Mouse (Mus musculus): ENCODE measurements around the gene Rab5c. TPM values are rescaled to one million over a fixed set of nuclear protein-coding genes. Genes with fewer than 3 reads are reported as not detected.

Gene Rab5c
- polyA plus RNA-seq, 1 experiment from 2014 or later = 34.3 TPM

- H3K4me2 ChIP-seq (ENCODE audit: low read depth, low read length) = no peak overlapping the region
- no peak overlapping the region for H3K9ac ChIP-seq (ENCODE audit: low read length)
- ATAC-seq (ENCODE audit: low read depth) = no peak
- 88% methylated on average over 6 of the region's 6 CpGs for WGBS
- H3K27me3 ChIP-seq (ENCODE audit: control insufficient read depth, insufficient read depth, low read depth, low read length) = no peaks in the 10 kb centered on the region
- H3K4me3 ChIP-seq (ENCODE audit: low read length) = no peak overlapping the region
- peaks cover 3% of the 10 kb centered on the region for H3K4me1 ChIP-seq (replicated peaks; ENCODE audit: control insufficient read depth, insufficient read depth, low read length)
- H3K9me3 ChIP-seq (ENCODE audit: control insufficient read depth, low read length) = no peaks in the 10 kb centered on the region
- peaks cover 3% of the 10 kb centered on the region for H3K36me3 ChIP-seq (ENCODE audit: control insufficient read depth, insufficient read depth, low read length)
- H3K27ac ChIP-seq (ENCODE audit: low read length) = no peak overlapping the region
Measured at GRCm38 (mm10) chr11:100730477-100731205, 7.4 kb downstream of the Rab5c start.

- Histone ChIP-seq H3K4me3 (ENCODE audit: low read length) (no peak overlapping the region), H3K4me2 (ENCODE audit: low read depth, low read length) (no peak overlapping the region), H3K9me3 (ENCODE audit: control insufficient read depth, low read length) (no peaks in the 10 kb centered on the region), H3K9ac (ENCODE audit: low read length) (no peak overlapping the region), H3K4me1 (replicated peaks; ENCODE audit: control insufficient read depth, insufficient read depth, low read length) (peaks cover 7% of the 10 kb centered on the region), H3K27ac (ENCODE audit: low read length) (no peak overlapping the region), H3K27me3 (ENCODE audit: control insufficient read depth, insufficient read depth, low read depth, low read length) (no peaks in the 10 kb centered on the region), H3K36me3 (ENCODE audit: control insufficient read depth, insufficient read depth, low read length) (peaks cover 3% of the 10 kb centered on the region)
- ATAC-seq (ENCODE audit: low read depth) = no peak
- 75% methylated on average over 4 of the region's 4 CpGs for WGBS
Measured at GRCm38 (mm10) chr11:100729976-100730375, 8.0 kb downstream of the Rab5c start.

- Histone ChIP-seq H3K4me2 (ENCODE audit: low read depth, low read length) (no peak overlapping the region), H3K4me3 (ENCODE audit: low read length) (no peak overlapping the region), H3K27me3 (ENCODE audit: control insufficient read depth, insufficient read depth, low read depth, low read length) (no peaks in the 10 kb centered on the region), H3K36me3 (ENCODE audit: control insufficient read depth, insufficient read depth, low read length) (peaks cover 3% of the 10 kb centered on the region), H3K9me3 (ENCODE audit: control insufficient read depth, low read length) (no peaks in the 10 kb centered on the region), H3K27ac (ENCODE audit: low read length) (no peak overlapping the region), H3K9ac (ENCODE audit: low read length) (no peak overlapping the region), H3K4me1 (replicated peaks; ENCODE audit: control insufficient read depth, insufficient read depth, low read length) (peaks cover 13% of the 10 kb centered on the region)
- WGBS = 81% methylated on average over 6 of the region's 6 CpGs
- no peak for ATAC-seq (ENCODE audit: low read depth)
Measured at GRCm38 (mm10) chr11:100728601-100729000, 9.4 kb downstream of the Rab5c start.

- Histone ChIP-seq H3K27ac (ENCODE audit: low read length) (no peak overlapping the region), H3K4me1 (replicated peaks; ENCODE audit: control insufficient read depth, insufficient read depth, low read length) (peaks cover 17% of the 10 kb centered on the region), H3K9ac (ENCODE audit: low read length) (no peak overlapping the region), H3K27me3 (ENCODE audit: control insufficient read depth, insufficient read depth, low read depth, low read length) (no peaks in the 10 kb centered on the region), H3K4me2 (ENCODE audit: low read depth, low read length) (no peak overlapping the region), H3K9me3 (ENCODE audit: control insufficient read depth, low read length) (no peaks in the 10 kb centered on the region), H3K36me3 (ENCODE audit: control insufficient read depth, insufficient read depth, low read length) (peaks cover 3% of the 10 kb centered on the region), H3K4me3 (ENCODE audit: low read length) (no peak overlapping the region)
- WGBS = 94% methylated on average over 3 of the region's 3 CpGs
- ATAC-seq (ENCODE audit: low read depth) = no peak
Measured at GRCm38 (mm10) chr11:100727201-100727600, 10.8 kb downstream of the Rab5c start.

GRCm38 (mm10) chr11:100724919-100725512 is 13.0 kb downstream of the Rab5c start:
- 15% methylated on average over 5 of the region's 5 CpGs for WGBS
- Histone ChIP-seq H3K27me3 (ENCODE audit: control insufficient read depth, insufficient read depth, low read depth, low read length) (no peaks in the 10 kb centered on the region), H3K4me1 (replicated peaks; ENCODE audit: control insufficient read depth, insufficient read depth, low read length) (peaks cover 32% of the 10 kb centered on the region), H3K27ac (ENCODE audit: low read length) (peak overlapping the region; percentile 30), H3K4me2 (ENCODE audit: low read depth, low read length) (peak overlapping the region; percentile 5; the same call in 1 of the 2 replicates), H3K9ac (ENCODE audit: low read length) (0 out of 2 replicates have a peak overlapping the region, but pooled peaks have one; percentile 5), H3K4me3 (ENCODE audit: low read length) (no peak overlapping the region), H3K9me3 (ENCODE audit: control insufficient read depth, low read length) (no peaks in the 10 kb centered on the region), H3K36me3 (ENCODE audit: control insufficient read depth, insufficient read depth, low read length) (peaks cover 3% of the 10 kb centered on the region)
- ATAC-seq (ENCODE audit: low read depth) = peak; percentile 75

- H3K36me3 ChIP-seq (ENCODE audit: control insufficient read depth, insufficient read depth, low read length) = peaks cover 9% of the 10 kb centered on the region
- no peak for ATAC-seq (ENCODE audit: low read depth)
- H3K9ac ChIP-seq (ENCODE audit: low read length) = no peak overlapping the region
- peaks cover 32% of the 10 kb centered on the region for H3K4me1 ChIP-seq (replicated peaks; ENCODE audit: control insufficient read depth, insufficient read depth, low read length)
- peak overlapping the region; percentile 68 for H3K27ac ChIP-seq (ENCODE audit: low read length)
- H3K27me3 ChIP-seq (ENCODE audit: control insufficient read depth, insufficient read depth, low read depth, low read length) = no peaks in the 10 kb centered on the region
- H3K4me3 ChIP-seq (ENCODE audit: low read length) = no peak overlapping the region
- no peaks in the 10 kb centered on the region for H3K9me3 ChIP-seq (ENCODE audit: control insufficient read depth, low read length)
- 43% methylated on average over 2 of the region's 2 CpGs for WGBS
- H3K4me2 ChIP-seq (ENCODE audit: low read depth, low read length) = no peak overlapping the region
Measured at GRCm38 (mm10) chr11:100722493-100723028, 15.5 kb downstream of the Rab5c start.

- WGBS = 58% methylated on average over 8 of the region's 8 CpGs
- H3K36me3 ChIP-seq (ENCODE audit: control insufficient read depth, insufficient read depth, low read length) = peaks cover 10% of the 10 kb centered on the region
- no peak for ATAC-seq (ENCODE audit: low read depth)
Measured at GRCm38 (mm10) chr11:100721776-100722492, 16.1 kb downstream of the Rab5c start.

GRCm38 (mm10) chr11:100721254-100721653 is 16.8 kb downstream of the Rab5c start:
- Histone ChIP-seq H3K4me2 (ENCODE audit: low read depth, low read length) (no peak overlapping the region), H3K9ac (ENCODE audit: low read length) (no peak overlapping the region), H3K4me3 (ENCODE audit: low read length) (no peak overlapping the region), H3K27me3 (ENCODE audit: control insufficient read depth, insufficient read depth, low read depth, low read length) (no peaks in the 10 kb centered on the region), H3K27ac (ENCODE audit: low read length) (peak overlapping the region; percentile 73), H3K36me3 (ENCODE audit: control insufficient read depth, insufficient read depth, low read length) (peaks cover 10% of the 10 kb centered on the region), H3K9me3 (ENCODE audit: control insufficient read depth, low read length) (no peaks in the 10 kb centered on the region), H3K4me1 (replicated peaks; ENCODE audit: control insufficient read depth, insufficient read depth, low read length) (peaks cover 32% of the 10 kb centered on the region)
- no peak for ATAC-seq (ENCODE audit: low read depth)
- WGBS = 56% methylated on average over 4 of the region's 4 CpGs

More at GRCm38 (mm10) chr11:100721776-100722492, 16.1 kb downstream of the Rab5c start:
- Histone ChIP-seq H3K4me1 (replicated peaks; ENCODE audit: control insufficient read depth, insufficient read depth, low read length) (peaks cover 32% of the 10 kb centered on the region), H3K9me3 (ENCODE audit: control insufficient read depth, low read length) (no peaks in the 10 kb centered on the region), H3K27ac (ENCODE audit: low read length) (peak overlapping the region; percentile 68), H3K4me3 (ENCODE audit: low read length) (no peak overlapping the region), H3K9ac (ENCODE audit: low read length) (no peak overlapping the region), H3K27me3 (ENCODE audit: control insufficient read depth, insufficient read depth, low read depth, low read length) (no peaks in the 10 kb centered on the region), H3K4me2 (ENCODE audit: low read depth, low read length) (no peak overlapping the region)

- Histone ChIP-seq H3K9ac (ENCODE audit: low read length) (peak overlapping the region; percentile 36), H3K27ac (ENCODE audit: low read length) (peak overlapping the region; percentile 73), H3K27me3 (ENCODE audit: control insufficient read depth, insufficient read depth, low read depth, low read length) (no peaks in the 10 kb centered on the region), H3K36me3 (ENCODE audit: control insufficient read depth, insufficient read depth, low read length) (peaks cover 13% of the 10 kb centered on the region), H3K9me3 (ENCODE audit: control insufficient read depth, low read length) (no peaks in the 10 kb centered on the region), H3K4me3 (ENCODE audit: low read length) (no peak overlapping the region), H3K4me2 (ENCODE audit: low read depth, low read length) (no peak overlapping the region), H3K4me1 (replicated peaks; ENCODE audit: control insufficient read depth, insufficient read depth, low read length) (peaks cover 29% of the 10 kb centered on the region)
- 60% methylated on average over 5 of the region's 5 CpGs for WGBS
- no peak for ATAC-seq (ENCODE audit: low read depth)
Measured at GRCm38 (mm10) chr11:100720345-100720744, 17.7 kb downstream of the Rab5c start.

All from lung, embryonic 16.5 days (tissue).